Mouse (Mus musculus) gastrocnemius, postnatal 4 days (tissue): ENCODE data around the gene Ap3b1. TPM values are rescaled to one million over a fixed set of nuclear protein-coding genes. Genes with fewer than 3 reads are reported as not detected.
A peak's percentile ranks its signal among the peaks of the same experiment; 100 is the strongest.

Source experiments
- DNase-seq, 2 experiments: peaks; one replicate each; pipeline ENCODE4 v3.0.0; 2021 to 2022; ENCODE audit warnings: low spot score in 2 of 2, mixed read lengths in 2 of 2
- total RNA-seq, 2 experiments: library from RNA; stranded (reverse); gene quantifications; 2 replicates each; pipeline ENCODE4 v1.2.3; 2021

The Ap3b1 gene
- total RNA-seq, 2 experiments from 2014 or later = 30.2 to 32.4 TPM

DNA sequence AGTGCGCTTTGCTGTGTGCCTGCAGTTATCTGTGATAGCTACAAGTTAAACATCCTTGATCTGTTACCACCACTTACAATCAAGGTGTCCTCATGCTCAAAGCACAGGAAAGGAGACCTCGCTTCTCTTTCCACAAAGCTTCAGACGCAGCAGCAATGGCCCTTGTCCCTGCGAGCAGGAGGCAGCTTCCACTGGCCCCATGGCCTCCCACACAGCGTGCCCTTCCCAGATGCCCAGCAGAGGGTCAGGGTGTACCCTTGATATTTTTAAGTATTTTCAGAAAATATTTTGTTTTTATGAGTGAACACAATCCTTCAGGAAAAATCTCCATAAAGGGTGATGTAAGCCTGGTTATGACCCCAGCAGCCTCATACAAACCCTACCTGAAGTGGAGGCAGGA is 170.4 kb downstream of the Ap3b1 start:
- no peak for DNase-seq

DNA sequence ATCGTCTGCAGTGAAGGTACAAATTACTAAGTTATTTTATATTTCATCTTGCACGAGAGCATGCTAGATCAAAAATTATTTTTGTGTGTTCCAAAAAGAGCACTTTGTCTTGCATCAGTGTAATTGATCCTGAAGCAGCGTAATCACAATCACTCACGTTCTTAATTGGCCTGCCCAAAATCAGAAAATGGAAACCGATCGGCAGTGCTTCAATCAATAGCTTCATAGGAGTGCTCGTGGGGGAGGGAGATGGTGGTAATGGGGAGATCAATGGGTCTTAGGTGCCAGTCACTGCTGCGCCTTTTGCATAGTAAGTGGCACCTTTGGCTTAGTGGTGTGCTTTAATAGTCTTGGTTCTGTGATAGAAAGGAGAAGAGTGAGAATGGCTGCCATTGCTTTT is 174.8 kb downstream of the Ap3b1 start:
- no peak for DNase-seq

DNA sequence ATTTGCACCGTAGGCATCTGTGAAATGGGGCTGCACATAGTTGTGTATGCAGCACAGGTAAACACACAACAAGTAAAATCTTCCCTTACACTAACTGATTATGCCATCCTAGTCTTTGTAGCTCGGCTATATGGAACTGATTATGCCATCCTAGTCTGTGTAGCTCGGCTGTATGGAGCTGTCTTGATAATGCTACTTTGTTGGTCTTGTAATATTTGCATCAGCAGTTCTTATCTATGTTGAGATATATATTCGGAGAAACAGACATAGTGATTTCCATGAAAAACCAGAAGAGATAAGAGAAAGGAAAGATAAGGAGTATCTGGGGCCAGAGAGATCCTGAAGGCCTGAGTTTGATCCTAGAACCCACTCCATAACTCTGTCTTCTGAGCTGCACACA is 178.6 kb downstream of the Ap3b1 start:
- no peak for DNase-seq

DNA sequence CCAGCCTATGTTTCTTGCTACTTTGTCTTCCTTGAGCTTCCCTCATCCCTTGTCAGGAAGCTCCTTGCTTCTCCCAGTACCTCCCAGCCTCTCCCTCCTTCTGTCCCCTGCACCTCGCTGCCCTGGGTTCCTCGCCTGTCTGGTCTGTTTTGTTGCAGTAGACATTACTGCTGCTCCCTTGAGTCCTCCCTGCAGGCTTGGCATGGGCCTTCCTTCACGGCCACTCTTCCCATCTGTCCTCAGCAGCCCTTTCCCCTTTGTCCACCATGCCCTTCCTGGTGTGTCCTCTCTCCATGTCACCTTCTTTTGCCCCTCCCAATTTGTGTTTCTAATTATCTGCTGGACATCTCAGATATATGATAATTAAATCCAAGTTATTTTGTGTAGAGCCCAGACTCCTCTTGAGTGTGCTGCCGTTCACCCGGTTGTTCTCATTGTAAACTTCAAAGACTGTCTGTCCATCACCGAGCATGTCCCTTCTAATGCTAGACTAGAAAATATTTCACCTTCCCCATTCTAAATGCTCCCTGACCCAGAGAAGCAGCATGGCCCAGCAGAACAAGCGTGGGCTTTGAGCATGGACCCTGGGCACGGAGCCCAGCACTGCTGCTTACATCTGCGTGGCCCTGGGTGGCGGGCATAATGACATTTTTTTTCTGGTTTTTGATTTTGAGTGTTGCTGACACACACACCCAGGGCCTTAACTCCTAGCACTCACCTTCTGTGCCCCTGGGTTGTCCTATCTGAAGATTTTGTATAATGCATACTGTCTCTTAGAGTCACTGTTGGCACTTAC is 181.3 kb downstream of the Ap3b1 start:
- DNase-seq = no peak

DNA sequence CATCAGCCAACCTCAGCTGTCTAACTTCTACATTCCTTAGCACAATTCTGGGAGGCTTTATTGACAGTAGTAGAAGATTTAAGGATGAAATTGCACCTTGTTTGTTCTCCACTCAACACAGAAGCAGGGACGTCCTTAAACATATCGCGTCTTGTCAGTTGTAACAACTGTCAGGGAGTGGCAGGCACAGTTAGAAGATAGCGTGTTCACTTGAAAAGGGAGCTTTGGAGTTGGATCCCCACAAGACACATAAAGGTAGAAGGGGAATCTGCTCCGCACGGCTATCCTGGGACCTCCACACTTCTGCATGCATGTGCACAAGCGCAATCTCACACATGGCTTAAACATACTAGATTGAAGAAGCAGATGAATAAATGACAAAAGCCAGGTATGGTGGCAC is 183.3 kb downstream of the Ap3b1 start:
- DNase-seq = no peak

DNA sequence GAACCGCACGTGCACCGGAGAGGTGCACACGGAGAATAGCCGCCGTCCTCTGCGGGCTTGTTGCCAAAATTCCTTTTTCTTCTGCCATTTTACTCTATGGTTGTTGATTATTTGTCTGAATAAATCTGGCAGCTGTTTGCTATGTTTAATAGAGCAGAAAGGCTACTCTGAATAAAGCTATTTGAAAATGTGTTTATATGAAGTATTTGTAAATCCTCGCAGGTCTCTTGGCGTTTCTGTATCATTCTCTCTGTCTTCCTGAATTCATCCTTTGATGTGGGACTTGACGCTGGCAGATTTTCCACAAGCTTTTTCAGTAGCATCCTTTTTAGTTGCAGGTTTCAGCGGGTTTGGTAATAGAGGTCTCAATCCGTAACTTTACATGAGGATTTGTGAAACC is 185.5 kb downstream of the Ap3b1 start:
- no peak for DNase-seq

DNA sequence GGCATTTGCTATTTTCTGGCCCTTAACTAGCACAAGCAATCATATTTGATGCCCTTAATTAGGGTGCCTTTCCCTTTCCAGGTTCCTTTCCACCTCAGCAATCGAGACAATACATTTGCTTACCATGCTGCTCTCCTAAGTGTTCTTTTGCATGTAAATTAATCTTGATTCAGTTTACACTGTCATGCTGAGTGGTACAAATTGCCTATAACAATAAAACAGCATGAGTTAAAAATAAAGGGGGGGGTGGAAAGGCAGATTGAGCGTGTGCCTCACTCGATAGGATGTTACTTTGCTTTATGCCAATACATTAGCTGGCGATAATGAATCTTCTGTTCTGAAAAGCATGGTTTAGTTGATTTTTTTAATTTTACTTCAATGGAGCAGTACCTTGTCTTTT is 187.0 kb downstream of the Ap3b1 start:
- DNase-seq = no peak

DNA sequence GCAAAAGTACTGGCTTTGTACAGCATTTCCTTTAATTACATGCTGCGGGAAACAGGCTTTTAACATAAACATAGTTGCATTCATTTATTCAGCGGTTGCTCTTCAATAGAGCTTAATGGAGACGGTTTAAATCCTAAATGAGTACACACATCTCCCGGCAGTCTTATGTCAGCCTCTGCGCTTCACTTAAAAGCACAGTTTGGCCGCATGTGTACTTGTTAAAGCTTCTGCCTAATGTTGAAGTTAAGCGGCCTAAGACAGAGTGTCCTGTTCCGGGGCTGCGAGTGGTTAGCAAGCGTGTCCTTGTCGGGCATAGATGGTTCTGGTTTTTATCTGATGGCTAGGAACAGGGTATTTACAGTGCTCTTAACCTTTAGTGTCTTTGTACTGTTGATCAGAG is 187.5 kb downstream of the Ap3b1 start:
- no peak for DNase-seq

DNA sequence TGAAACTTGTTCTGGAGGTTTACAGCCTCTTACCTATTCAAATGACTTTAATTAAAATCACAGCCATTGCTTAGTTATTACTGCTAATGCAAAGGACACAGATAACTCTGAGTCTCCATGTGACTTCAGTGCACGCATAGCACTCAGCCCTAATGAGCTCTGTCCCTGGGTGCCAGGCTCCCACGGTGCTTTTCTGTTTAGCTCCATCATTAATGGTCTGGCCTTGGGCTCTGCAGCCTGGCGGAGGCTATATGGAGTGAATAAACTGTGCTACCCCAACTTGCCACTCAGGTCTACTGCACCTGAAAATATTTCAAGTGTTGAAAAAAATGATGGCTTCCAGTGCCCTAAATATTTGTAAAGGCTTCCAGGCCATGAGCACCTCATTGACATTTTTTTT is 190.8 kb downstream of the Ap3b1 start:
- no peak for DNase-seq

DNA sequence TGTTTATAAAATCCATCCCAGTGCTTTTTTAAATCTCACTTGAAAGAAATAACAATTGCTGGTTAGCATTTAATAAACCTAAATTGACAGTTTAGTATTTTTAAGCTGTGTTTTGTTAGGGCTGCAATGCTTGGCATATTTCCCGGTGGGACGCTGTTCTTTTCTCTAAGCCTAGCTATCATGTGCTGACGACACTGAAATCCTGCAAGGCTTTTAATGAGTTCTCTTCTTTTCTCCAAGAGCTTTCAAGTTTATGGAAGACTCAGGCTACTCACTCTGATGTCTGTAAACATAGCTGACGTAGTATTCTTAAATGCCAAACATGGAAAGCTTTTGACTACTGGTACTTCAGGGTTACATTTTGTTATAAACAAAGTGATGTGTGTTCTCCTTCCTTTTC is 191.3 kb downstream of the Ap3b1 start:
- DNase-seq = no peak

DNA sequence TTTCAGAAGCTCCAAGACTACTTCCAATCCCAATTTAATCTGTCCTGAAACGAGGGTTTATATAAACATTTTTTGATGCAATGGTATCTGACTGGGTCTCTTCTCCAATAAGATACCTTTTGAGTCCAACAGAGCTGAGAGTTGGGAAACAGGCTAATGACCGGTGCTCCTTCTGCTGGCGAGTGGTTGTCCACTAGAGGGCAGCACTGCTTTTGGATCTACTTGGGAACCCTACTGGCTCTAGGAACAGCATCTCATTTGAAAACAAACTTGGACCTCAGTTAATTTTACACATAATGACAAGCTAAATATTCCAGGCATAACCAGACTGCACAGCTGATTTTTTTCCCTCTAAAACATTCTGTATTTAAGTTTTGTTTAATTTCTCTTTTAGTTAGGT is 201.3 kb downstream of the Ap3b1 start:
- DNase-seq = peak; percentile 54 to 76

DNA sequence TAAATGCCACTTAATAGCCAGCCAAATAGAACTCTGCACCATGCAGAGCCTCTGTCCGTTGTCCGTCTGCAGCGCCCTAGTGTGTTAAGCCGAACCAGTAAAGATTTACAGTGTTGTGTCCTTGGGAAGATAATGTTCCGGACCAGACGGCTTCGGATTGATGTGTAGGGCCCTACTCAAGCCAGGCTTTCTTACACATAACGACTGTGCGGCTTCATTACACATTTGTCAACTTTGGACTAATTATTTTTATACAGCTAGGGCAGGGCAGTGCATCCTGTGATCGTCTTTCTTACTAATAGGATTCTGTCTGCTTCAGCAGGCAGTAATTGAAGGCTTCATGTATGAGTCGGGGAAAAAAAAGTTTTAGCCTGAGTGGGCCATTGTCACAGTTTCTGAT is 202.1 kb downstream of the Ap3b1 start:
- no peak for DNase-seq

DNA sequence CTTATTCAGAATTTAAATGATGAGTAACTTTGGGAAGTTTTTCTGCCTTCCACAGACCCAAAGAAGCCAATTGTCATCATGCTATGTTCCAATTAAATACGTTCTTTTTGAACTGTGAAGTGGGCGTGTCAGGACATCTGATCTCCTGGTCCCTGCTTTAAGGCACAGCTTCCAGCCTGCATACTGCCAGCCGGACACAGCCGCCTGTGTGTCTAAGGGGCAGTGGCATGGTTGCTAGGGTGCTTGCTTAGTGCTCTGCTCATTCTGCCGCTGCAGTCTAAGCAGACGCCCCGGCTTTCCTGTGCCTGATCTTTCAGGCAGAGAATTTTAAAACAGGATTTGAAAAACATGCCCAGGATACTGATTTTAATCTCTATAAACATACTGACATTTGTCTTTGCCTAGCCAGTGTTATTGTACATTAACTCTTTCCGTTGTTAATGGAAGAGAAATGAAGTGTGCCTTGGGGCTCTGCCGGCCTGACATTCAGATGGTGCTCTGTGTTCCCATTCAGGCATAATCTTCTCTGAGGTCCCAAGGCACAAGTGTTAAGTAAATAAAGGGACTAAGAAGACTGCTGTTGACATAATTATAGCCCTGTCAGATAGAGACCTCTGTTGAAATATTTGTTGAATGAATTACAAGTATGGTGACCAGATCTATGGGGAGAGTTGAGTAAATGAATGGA is 204.0 kb downstream of the Ap3b1 start:
- DNase-seq = no peak

DNA sequence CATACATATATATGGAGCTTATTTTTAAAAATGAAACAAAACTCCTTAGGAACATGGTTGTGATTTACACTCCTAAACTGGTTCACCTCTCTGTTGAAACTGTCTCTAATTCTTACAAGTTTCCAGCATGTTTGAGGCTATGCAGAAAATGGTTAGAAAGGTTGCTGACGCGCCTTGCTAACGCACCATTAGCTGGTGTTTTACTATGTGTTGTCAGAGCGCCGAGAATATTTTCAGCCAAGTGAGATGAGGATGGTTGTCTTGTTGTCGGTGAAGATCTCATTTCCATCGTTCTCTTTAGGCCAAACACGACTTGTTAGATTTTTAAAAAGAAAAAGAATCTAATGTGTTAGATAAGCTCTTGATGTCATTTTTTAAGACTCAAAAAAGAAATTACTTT is 205.1 kb downstream of the Ap3b1 start:
- no peak for DNase-seq

DNA sequence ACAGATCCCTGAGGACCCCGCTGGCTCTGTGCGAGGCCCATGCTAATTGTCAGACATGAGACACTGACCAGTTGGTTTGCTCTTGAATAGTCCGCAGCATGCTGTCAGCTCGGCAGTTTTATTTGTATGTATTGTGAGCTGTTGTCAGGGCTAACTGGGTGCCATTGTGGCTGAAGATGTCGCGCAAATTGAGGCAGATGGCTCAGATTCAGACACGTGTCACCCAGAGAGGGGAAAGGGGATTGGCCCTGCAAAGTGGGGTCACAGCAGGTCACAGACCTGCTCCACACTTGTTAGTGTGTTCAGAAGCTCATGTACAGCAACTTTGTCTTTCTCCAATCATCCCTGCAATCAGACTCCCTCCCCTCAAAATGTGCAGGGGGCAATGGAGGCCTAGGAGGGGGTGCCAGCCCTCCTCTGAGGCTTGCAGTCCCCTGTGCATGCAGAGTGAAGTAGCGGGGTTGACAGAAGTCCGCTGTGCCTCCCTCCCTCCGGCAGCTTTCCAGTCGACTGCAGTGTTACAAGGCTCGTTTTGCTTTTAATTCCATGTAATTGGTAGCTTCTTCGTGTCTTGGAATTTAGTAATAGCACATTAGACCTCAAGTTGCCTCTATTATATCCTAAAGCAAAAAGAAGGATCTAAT is 205.7 kb downstream of the Ap3b1 start:
- no peak for DNase-seq

DNA sequence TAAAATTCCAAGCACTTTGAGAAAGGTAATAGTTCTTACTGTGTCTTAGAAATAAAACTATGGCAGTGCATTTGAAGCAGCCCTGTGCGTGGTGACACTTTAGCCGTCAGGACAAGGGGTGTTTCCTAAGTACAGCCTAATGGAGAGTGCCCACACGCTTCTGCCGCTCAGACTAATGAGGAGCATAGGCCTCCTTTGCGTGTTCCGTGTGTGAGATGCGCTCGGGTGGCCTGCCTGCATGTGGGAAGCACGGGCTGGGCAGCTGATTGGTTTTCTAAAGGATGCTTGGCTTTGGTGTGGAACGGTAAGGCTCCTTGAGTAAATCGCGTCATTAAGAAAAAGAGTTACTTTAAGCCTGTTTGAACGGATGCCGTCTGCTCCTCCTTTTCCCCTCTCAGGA is 206.4 kb downstream of the Ap3b1 start:
- no peak for DNase-seq

DNA sequence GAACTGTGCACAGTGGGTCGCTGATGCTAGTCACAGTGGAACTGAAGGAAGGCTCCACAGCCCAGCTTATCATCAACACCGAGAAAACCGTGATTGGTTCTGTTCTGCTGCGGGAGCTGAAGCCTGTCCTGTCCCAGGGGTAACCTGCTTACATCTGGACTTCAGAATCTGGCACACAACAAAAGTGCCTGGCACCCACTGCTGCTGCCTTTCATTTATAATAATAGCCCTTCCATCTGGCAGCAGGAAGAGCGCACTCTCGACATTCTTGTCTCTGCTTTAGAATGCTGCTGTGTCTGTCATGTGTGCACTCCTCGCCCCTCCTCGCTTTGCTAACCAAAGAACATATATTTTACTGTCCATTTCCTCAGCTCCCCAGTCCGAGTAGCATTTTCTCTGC is 206.9 kb downstream of the Ap3b1 start:
- no peak for DNase-seq

DNA sequence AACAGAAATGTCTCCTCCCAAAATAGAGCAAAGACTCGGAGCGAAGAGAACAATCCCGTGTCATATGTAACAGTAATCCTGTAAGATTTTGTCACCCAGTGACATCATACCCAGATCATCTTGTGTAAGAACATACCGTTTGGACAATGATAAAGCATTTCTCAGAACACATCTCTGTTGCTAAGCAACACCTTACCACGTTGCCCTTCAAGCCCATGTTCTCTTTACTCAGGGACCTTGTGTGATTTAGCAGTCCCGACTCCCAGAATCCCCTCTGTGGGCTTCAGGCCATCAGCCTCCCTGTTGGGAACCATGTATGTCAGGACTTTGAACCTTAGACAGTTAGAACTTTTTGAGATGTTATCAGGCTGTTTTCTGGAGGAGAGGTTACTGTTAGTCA is 209.0 kb downstream of the Ap3b1 start:
- no peak for DNase-seq

DNA sequence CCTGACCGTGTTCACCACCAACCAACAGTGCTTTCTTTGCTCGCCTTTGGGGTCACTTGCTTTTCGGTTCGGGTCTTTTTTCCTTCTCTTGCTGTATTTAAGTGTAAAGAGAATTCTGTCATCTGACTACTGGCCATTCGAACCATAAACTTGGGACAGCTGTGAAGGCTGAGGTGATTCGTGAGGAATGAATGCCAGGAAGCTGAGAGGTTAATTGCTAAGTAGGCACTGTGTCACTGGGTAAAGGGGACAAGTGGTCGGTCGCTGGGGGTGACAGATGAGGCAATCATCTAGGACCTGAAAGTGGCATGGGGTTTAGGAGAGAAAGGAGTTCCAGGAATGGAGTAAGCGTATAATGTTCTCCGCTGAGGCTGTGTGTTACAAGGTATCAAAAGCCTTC is 212.2 kb downstream of the Ap3b1 start:
- DNase-seq = no peak

DNA sequence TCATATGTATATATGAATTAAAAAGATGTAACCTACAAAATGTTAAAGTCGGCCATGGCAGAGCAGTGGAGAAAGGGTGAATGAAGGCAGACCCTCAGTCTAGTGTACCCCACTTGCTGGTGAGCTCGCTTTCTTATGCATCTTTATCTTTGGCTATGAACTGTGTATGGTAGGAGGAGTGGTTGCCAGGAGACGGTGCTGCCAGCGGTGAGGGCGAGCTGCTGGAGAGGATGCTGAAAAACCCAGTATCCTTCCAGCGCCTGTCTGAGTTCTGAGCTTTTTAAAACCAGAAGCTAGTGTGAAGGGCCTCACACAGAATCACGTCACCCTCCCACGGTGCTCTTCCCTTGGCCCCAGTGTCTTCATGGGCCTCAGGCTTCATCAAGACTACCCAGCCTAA is 214.6 kb downstream of the Ap3b1 start:
- no peak for DNase-seq

DNA sequence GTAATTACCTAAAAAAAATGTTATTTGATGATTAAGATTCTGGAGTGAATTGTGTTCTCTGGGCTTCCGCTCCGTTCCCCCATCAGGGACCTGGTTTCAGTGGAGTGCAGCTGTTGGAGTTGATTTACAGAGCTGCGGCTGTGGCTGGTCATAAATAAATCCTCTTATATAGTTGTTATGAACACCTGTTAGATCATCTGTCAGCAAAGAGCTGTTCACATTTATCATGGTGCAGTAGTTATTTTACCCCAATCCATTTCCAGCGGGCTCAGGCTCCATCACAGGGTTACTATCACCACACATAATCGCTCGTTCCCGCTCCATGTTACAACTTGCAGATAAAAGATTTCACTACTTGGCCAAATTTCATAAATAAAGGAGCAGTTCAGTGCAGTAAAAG is 215.1 kb downstream of the Ap3b1 start:
- DNase-seq = no peak

DNA sequence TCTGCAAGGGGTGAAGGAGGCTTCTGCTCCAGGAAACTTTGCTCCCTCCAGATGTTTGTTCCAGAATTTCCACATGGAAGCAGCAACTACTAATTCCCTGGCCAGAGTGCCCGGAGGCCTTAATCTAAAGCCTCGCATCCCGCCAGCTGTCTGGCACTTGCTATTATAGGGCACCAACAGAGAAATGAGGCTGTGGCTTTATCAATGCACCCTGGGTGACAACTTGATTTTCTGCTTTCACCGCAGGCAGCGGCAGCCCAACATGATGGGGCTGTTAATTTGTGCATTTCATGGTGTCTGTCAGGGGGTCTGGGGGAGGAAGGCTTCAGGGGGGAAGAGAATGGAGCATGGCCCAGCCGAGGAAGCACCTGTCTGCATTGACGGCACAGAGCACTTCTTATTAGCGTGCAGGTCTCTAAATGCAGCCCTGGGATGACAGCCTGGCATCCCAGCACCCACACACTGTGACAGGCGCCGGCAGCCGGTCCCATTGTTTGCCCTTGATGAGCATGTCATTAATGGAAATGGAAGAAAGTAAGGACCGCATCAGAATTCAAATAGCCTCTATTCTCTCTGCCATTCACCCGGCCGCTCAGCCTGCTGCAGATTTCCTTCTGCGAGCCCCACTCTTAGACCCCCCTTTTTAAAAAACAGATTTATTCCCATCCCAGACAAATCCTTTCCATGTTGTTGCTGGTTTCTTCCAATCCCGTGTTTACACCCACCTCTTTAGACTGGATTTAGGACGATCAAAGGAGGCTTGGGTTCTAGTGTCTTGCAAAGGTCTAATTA is 217.0 kb downstream of the Ap3b1 start:
- DNase-seq = no peak
